Mouse (Mus musculus): ENCODE data around the gene Ly75. TPM values are rescaled to one million over a fixed set of nuclear protein-coding genes. Genes with fewer than 3 reads are reported as not detected.
A peak's percentile ranks its signal among the peaks of the same experiment; 100 is the strongest.

Ly75 gene
- total RNA-seq, 1 experiment from 2014 or later, result 4.3 TPM

DNA sequence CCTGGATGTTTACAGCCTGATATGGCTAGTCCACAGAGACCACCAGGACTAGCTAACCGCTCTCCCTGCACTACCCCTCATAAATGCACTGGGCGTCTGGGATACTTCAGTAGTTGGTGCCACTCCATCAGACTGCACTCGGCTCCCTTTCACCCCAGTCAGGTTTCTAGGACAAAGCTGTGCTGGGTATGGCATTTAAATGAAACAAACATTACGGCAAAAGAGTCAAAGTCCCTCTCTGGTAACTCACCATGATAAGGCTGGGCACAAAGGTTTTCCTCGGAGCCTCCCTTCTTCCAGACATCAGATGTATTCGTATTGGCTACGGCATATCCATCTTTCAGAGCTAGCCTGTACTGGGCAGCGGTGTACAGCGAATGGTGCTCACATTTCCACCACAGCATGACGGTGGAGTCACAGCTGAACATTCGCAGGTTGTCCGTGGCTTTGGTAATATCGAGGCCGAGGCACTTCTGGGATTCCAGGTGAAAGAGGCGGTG is 7.4 kb downstream of the Ly75 start:
- no peak for ATAC-seq (replicated peaks; ENCODE audit: low read depth, poor library complexity, severe bottlenecking)

DNA sequence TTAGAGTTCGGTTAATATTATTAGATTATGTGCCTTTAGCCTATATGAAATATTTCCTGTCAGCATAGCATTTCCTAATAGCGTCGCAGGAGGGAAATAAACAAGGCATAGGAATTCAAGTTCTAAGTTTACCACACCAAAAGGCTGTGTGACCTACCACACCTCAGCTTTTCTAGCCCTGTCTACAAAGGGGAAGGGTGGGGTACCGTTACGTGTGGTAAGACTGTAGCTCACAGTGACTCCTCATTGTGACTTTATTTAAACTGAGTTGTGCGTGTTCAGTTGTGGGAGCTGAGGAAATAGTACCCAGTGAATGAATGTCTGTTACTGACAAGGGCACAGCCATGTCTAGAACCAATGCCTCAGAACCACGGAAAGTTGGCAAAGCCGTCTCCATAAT is 8.0 kb downstream of the Ly75 start:
- ATAC-seq (replicated peaks; ENCODE audit: low read depth, poor library complexity, severe bottlenecking), result no peak

DNA sequence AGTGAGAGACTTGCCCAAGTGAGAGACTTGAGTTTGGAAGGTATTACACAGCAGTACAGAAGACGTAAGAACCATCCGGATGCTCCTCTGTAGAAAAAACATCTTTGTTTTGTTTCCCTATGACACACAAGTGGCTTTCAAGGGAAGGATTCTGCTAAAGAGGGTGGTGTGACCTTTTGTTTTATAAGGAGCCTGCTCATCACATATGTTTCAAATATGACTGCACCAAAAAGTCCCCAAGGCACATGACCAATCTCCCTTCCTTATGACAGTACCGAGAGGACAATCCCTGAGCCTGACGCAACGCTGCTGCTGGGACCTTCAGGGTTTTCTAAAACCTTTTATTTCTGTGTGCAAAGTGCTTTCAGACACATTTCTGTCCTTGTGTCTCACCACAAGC is 12.9 kb downstream of the Ly75 start:
- ATAC-seq (replicated peaks; ENCODE audit: low read depth, poor library complexity, severe bottlenecking), result no peak

GRCm38 (mm10) chr2:60369454-60369853 is 13.6 kb downstream of the Ly75 start:
- no peak for ATAC-seq (replicated peaks; ENCODE audit: low read depth, poor library complexity, severe bottlenecking)

- ATAC-seq (replicated peaks; ENCODE audit: low read depth, poor library complexity, severe bottlenecking), result no peak
Observed at GRCm38 (mm10) chr2:60367871-60368270, 15.2 kb downstream of the Ly75 start.

- ATAC-seq (replicated peaks; ENCODE audit: low read depth, poor library complexity, severe bottlenecking), result no peak
Observed at GRCm38 (mm10) chr2:60367204-60367603, 15.9 kb downstream of the Ly75 start.

GRCm38 (mm10) chr2:60365820-60366610 is 17.1 kb downstream of the Ly75 start:
- no peak for ATAC-seq (replicated peaks; ENCODE audit: low read depth, poor library complexity, severe bottlenecking)

DNA sequence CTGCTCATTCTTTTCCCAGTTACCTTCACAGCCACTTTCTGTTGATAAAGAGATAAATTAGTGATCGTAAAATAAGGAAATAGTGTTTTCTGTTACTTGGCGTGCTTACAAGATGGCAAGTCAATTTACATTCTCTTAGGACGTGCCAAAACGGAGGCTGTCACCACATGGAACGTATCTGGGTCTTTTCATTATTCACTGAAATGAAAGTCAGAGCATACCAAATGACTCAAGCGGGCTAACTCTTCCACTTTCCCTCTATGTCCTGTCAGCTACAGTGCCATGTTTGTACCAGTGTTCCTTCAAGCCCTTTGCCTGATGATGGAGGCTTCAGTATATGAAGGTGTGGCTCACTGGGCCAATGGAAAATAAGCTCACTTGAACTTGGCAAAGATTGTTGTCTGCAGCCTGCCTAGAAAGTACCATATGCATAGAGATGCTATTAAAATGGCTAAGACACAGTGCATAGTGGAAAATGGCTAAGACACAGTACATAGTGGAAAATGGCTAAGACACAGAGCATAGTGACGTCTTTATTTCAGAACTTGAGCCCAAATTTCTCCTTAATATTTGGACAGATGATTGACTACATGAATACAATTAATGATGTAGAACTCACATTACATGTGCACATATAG is 17.8 kb downstream of the Ly75 start:
- no peak for ATAC-seq (replicated peaks; ENCODE audit: low read depth, poor library complexity, severe bottlenecking)

DNA sequence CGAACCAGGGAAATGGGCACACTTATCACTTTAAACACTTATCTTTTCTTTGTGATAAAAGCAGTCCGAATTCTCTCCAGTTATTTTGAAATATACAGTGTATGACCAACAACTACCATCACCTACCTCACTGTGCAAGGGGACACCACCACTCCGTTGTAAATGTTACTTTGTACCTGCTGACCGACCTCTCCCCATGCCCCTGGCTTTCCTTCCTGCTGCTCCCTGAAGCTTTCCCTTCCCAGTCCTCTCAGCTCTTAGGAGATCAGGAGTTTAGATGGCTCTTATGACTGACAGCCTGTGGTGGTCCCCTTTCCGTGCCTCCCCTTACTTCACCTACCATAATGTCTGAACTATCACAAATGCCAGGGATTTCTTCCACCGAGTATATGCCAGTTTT is 21.0 kb downstream of the Ly75 start:
- ATAC-seq (replicated peaks; ENCODE audit: low read depth, poor library complexity, severe bottlenecking), result no peak

GRCm38 (mm10) chr2:60359796-60360195 is 23.3 kb downstream of the Ly75 start:
- no peak for ATAC-seq (replicated peaks; ENCODE audit: low read depth, poor library complexity, severe bottlenecking)

DNA sequence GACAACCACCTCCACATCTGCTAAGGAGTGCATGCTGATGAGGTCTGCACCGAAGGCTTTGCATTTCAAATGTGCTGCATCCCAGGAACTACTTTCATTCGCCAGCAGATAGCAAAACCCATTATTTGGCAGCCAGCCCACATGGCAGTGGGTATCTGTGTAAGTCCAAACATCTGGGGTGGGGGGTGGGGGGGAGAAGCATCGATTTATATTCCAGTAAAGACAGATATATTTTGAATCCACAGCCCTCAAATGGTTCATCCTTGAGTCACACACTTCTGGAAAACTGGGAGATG is 27.8 kb downstream of the Ly75 start:
- no peak for ATAC-seq (replicated peaks; ENCODE audit: low read depth, poor library complexity, severe bottlenecking)

- peak; percentile 78 for ATAC-seq (replicated peaks; ENCODE audit: low read depth, poor library complexity, severe bottlenecking)
Observed at GRCm38 (mm10) chr2:60354541-60355387, 28.3 kb downstream of the Ly75 start.

DNA sequence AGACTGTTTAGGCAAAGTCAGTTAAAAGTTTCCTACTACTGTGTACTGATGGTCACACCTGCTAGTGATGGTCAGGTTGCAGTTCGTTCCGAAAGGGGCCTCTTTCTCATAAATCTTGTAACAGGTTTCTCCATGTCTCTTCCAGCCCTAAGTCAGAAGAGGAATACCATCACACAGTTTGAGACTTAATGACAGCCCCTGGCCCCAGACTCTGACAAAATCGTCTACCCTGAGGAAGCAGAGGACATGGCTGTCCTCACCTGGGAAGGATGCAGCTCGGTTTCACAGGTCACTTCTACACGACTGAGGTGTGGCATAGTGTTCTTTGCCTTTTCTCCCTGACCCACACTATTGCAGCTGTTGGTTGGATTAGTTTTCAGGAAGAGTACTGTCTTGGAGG is 30.8 kb downstream of the Ly75 start:
- ATAC-seq (replicated peaks; ENCODE audit: low read depth, poor library complexity, severe bottlenecking), result no peak

DNA sequence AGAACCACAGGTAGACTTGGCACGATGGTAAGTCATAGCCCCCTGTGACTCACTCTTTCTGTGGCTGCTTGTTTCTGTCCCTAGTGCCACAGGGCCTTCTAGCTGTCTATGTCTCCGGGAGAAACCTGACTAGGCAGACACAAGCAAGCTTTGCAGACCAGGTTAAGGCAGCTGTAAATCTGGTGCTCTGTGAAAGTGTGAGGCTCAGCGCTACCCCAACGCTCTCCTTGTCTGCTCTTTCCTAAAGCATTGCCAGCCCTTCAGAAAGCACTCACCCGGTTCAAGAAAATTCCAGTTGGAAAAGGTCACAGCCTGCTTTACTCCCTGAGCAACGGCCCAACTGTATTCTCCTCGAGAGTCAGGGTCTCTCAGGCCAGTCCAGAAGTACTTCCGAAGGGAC is 31.3 kb downstream of the Ly75 start:
- no peak for ATAC-seq (replicated peaks; ENCODE audit: low read depth, poor library complexity, severe bottlenecking)

- ATAC-seq (replicated peaks; ENCODE audit: low read depth, poor library complexity, severe bottlenecking), result no peak
Observed at GRCm38 (mm10) chr2:60347875-60348274, 35.2 kb downstream of the Ly75 start.

DNA sequence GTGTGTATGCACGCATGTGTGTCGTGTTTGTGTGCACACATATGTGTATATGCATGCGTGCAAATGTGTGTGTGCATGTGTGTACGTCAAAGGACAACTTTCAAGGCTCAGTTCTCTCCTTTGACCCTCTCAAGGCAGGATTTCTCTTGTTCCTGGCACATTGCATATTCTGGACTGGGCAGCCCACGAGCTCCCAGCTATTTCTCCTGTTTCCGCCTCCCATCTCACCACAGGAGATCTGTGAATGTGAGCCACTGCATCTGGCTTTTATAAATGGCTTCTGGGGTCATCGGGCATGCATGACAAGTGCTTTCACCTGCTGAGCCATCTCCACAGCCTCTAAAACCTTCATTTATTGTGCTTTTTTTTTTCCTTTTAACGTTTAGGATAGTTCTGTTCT is 36.6 kb downstream of the Ly75 start:
- no peak for ATAC-seq (replicated peaks; ENCODE audit: low read depth, poor library complexity, severe bottlenecking)

GRCm38 (mm10) chr2:60345717-60346116 is 37.4 kb downstream of the Ly75 start:
- ATAC-seq (replicated peaks; ENCODE audit: low read depth, poor library complexity, severe bottlenecking), result no peak

GRCm38 (mm10) chr2:60343607-60344289 is 39.4 kb downstream of the Ly75 start:
- ATAC-seq (replicated peaks; ENCODE audit: low read depth, poor library complexity, severe bottlenecking), result no peak

DNA sequence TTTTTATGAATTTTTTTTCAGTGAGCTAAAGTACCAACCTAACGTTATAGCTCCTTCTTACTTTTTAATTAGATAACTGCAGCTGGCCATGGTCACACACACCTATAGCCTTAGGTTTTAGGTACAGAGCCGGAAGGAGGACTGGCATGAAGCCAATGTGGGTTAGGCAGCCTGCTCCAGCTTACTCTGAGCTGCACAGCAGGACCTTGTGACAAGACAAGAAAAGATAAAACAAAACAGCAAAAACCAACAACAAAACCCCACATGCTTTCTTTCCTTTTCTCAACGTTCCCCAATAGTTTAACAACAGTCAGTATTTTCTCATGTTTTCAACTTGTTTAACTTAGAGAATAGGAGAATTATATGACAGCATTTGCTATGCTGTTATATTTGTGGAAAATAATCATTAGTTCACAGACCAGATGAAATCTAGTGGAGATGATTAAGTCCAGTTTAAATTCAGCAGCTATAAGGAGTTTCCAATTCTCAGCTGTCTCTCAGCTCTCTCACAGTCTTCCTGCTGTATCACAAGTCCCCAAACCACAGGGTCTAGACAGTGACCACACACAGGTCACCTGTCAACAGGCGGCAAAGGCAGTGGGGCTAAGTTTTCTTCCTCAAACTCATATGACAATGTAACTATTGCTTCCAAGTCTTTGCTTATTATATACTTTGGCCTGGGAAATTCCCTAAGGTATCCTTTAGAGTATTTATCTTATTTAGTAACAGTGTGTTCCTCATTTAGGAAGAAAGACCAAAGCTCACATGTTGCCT is 40.8 kb downstream of the Ly75 start:
- ATAC-seq (replicated peaks; ENCODE audit: low read depth, poor library complexity, severe bottlenecking), result peak; percentile 56; the same call in 1 of the 2 replicates

DNA sequence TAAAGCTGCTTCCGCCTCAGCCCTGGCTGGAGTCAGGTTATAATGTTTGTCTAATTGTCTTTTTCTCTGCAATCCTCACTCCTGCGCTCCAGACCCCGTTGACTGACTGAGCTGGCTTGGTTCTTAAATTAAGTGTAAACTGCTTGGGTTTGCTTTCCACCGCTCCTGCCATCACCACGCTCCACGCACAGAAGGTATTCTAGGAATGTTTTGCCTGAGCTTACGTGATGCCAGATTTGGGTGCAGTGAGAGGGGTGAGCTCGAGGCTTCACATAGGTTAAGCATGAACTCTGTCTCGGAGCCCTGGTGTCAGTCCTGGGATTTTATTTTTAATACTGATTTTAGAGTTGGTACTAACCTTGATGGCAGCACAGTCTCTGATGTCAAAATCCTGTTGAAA is 45.2 kb downstream of the Ly75 start:
- no peak for ATAC-seq (replicated peaks; ENCODE audit: low read depth, poor library complexity, severe bottlenecking)
